Mouse (Mus musculus) granulocyte monocyte progenitor cell, adult 5-6 weeks (primary cell): ENCODE results near the gene Piwil1. TPM values are rescaled to one million over a fixed set of nuclear protein-coding genes. Genes with fewer than 3 reads are reported as not detected.

Experiments
- ATAC-seq: replicated peaks from 2 replicates; pipeline ENCODE4 v1.8.0; 2016; ENCODE audit warnings: mild to moderate bottlenecking, moderate TSS enrichment, inconsistent platforms; ENCODE audit not compliant: poor library complexity, severe bottlenecking
- total RNA-seq, 2 experiments: library from RNA; stranded (forward) in 1 of 2; stranded (reverse) in 1 of 2; fragments of 200-712, 200-1000 nt in 1 of 2; fragments of >200 nt in 1 of 2; fragmentation: Nextera tagmentation in 1 of 2; gene quantifications; 2 replicates each; pipeline ENCODE4 v1.2.3; 2014 to 2017

Gene Piwil1
- total RNA-seq (2014; fragmentation: Nextera tagmentation) (not detected in 2 replicates), total RNA-seq (2017) (not detected in 2 replicates)

- ATAC-seq: no peak
Observed at GRCm38 (mm10) chr5:128702224-128702623, at the start of gene Piwil1. Piwil1 (plus strand) TSS chr5:128702524.

GRCm38 (mm10) chr5:128656496-128657135 is 45.7 kb upstream of the Piwil1 start:
- ATAC-seq: no peak

- ATAC-seq: no peak
Observed at GRCm38 (mm10) chr5:128660101-128660500, 42.2 kb upstream of the Piwil1 start.

- ATAC-seq: no peak
Observed at GRCm38 (mm10) chr5:128662881-128663280, 39.4 kb upstream of the Piwil1 start.

- ATAC-seq: no peak
Observed at GRCm38 (mm10) chr5:128663976-128664375, 38.3 kb upstream of the Piwil1 start.

DNA sequence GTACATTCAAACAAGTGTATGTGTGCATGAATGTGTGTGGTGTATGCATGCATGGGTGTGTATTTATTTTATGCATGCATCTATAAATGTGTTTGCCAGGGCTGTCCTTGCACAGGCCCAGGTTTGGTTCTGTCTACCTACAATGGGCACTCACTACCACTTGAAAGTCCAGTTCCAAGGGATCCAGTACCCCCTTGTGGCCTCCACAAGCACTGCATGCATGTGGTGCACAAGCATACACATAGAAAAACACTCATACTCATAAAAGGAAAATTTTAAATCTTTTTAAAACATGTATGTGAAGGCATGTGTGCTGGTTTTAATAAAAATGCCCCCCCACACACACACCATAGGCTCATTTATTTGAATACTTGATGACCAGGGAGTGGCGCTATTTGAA is 37.3 kb upstream of the Piwil1 start:
- ATAC-seq: no peak

GRCm38 (mm10) chr5:128667303-128667702 is 35.0 kb upstream of the Piwil1 start:
- ATAC-seq: no peak

- no peak for ATAC-seq
Observed at GRCm38 (mm10) chr5:128674124-128674523, 28.2 kb upstream of the Piwil1 start.

DNA sequence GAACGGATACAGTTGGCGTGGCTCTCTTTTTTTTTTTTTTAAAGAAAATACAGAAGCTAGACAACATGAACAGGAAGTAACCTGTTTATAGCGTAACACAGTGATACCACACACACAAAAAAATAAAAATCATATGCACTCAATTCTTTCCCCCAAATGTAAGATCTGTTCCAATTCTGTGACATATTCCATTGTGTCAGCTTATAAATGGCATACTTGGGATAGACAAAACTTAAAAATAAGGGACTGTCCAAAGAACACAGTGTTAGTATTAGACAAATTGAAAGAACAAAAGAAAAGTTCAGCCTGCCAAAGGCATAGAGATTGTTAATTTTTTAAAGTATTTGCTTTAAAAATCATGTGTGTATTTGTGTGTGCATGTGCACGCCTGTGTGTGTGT is 25.0 kb upstream of the Piwil1 start:
- ATAC-seq: no peak

DNA sequence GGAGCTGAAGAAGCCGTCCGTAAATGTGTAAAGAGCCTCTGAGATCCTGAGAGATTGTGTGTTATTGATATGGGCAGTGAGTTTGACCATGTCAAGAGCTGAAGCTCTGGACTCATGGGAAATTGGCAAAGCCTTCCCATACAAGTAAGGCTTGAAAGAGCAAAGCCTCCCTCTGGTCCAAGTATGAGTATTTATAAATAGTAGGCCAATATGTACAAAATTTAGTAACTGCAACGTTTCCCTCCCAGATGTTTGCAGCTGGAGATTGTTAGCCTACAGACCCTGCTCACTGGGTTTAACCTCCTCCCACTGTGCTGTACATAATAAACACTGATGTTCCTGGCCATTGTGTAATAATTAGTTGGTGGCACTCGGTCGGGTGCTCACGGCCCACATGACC is 24.5 kb upstream of the Piwil1 start:
- no peak for ATAC-seq

- ATAC-seq: no peak
Observed at GRCm38 (mm10) chr5:128681456-128681855, 20.9 kb upstream of the Piwil1 start.

GRCm38 (mm10) chr5:128684192-128684591 is 18.1 kb upstream of the Piwil1 start:
- ATAC-seq: no peak

DNA sequence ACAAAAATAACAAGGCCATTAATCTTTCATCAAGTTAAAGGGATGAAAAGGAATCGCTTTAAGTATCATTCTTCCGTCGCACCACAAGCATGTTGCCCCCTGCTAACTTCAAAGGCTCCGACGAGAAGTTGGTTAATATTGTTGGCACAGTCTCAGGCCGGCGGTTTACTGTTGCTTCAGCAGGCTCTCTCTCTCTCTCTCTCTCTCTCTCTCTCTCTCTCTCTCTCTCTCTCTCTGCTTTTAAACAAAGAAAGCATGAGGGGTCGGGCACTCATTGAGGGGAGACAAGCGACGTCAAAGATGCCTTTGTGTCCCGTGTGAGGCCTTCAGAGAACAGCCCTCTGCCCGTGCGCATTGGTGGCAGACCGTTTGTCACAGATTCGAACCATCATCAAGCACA is 17.7 kb upstream of the Piwil1 start:
- no peak for ATAC-seq

DNA sequence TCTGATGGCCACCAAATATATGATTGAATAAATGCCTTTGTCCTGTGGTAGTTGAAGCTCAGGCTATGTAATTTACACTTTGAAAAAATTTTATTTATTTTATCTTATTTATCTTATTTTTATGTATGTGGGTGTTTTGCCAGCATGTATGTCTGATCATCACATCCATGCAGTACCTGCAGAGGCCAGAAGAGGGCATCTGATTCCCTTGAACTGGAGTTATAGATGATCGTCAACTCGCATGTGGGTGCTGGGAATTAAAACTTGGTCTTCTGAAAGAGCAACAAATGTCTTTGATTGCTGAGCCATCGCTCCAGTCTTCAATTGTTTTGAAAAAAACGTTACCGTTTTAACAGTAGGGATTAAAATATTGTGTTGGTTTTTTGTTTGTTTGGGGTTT is 15.2 kb upstream of the Piwil1 start:
- no peak for ATAC-seq

- ATAC-seq: no peak
Observed at GRCm38 (mm10) chr5:128694107-128694506, 8.2 kb upstream of the Piwil1 start.

DNA sequence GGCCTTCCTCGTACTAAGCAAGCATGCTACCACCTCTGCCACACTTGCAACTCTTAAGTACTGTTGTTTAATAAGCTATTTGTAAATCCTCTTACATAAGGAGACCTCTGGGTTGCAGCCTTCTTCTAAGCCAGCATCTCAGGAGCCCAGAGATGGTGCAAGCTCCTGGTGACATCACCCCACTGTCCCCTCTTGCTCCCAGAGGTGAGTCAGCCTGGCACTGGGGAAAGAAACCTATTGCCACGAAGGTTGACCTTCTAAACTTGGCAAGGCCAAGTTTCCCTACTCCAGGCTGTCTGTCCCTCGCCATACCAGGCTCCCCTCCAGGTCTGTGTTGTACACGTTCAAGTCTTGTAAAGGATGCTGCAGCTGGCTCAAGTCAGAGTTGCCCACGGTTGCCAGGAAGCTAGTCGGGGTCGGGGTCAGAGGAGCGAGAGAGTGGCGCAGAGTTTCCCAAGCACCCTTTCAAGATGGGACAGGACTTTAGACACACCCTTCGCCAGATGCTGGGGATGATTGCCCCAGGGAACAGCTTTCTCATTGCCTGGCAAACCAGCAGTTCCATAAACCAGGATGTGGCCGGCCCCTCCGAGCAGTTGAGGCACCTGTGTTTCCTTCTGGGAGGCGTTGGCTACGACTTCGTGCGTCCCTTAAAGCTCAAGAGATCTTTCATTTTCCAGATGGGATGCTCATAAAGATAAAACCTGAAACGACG is 7.6 kb upstream of the Piwil1 start:
- ATAC-seq: no peak

DNA sequence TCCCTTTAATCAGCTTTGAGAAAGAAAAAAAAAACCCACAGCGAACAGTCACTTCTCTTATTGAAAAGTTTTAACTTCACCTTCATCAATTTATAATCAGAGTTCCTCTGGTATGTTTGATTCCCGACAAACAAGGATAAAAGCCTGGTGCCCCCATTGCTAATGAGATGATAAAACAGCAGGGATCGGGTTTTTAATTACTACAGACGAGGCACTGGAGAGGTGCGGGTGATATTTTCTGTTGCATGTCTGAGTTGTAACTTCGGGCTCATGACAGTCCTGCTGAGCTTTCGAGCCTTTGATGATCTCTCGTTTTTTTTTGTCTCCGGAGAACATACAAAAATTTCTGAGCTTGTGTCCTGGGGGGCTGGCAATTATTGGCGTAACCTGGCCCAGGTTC is 5.5 kb upstream of the Piwil1 start:
- ATAC-seq: no peak

DNA sequence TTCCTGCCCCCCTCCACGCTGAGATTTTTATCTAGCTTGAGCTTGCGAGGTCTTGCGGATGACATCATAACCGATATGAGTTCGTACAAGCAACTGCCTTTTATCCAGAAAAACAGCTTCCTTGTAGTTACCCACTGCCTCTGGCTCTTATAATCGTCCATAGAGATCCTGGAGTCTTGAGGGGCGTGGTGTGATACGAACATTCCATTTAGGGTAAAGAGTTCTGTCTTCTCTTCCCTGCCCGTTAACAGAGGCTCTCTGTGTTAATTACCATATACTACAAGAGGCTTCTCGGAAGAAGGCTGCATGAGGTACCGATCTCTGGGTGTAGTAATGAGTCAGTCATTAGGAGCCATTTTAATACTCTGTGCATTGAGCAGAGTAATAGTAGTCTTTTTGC is 1.6 kb upstream of the Piwil1 start:
- no peak for ATAC-seq

- ATAC-seq: no peak
Observed at GRCm38 (mm10) chr5:128703688-128704087, 1.4 kb downstream of the Piwil1 start.

- ATAC-seq: no peak
Observed at GRCm38 (mm10) chr5:128704134-128704904, 2.0 kb downstream of the Piwil1 start.

DNA sequence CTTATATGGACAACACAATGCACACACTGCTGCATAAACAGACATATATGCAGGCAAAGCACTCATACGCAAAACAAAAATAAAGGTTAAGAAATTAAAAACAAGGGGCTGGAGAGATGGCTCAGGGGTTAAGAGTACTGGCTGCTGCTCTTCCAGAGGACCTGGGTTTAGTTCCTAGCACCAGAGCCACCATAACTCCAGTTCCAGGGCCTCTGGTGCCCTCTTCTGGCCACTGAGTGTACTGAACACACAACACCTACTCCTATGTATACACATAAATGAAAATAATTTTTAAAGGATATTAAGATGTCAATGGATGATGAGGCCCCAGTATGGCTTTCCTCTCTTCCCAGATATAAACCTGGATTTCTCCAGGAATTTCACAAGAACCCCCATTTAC is 4.1 kb downstream of the Piwil1 start:
- ATAC-seq: no peak
